Mouse (Mus musculus) ES-E14 (cell line): ENCODE data around the gene Zfp618. TPM values are rescaled to one million over a fixed set of nuclear protein-coding genes. Genes with fewer than 3 reads are reported as not detected.

ENCODE experiments used
- DNase-seq: peaks from one replicate; pipeline ENCODE4 v3.0.0-alpha.2; 2013; ENCODE audit warnings: low read depth, low spot score
- H3K27ac ChIP-seq: 2 replicates; pipeline ENCODE4 v1.5.1; 2012; ENCODE audit warnings: low read depth, mild to moderate bottlenecking, low read length, moderate library complexity, mixed read lengths; ENCODE audit not compliant: poor library complexity, insufficient read depth, severe bottlenecking
- H3K36me3 ChIP-seq: 2 replicates; pipeline ENCODE4 v1.6.1; 2012; ENCODE audit warnings: mild to moderate bottlenecking, low read length, moderate library complexity, mixed read lengths; ENCODE audit not compliant: control insufficient read depth, poor library complexity, insufficient read depth, severe bottlenecking
- H3K4me1 ChIP-seq, 2 experiments: fragments of 150-350 bp in 1 of 2; sonication (generic) in 1 of 2; 2 replicates each; pipeline ENCODE4 v1.6.1; 2012; ENCODE audit warnings: low read length in 2 of 2, mild to moderate bottlenecking in 1 of 2, mixed read lengths in 1 of 2; ENCODE audit not compliant: control insufficient read depth in 2 of 2, insufficient read depth in 2 of 2, poor library complexity in 1 of 2
- H3K4me3 ChIP-seq, 2 experiments: fragments of 150-350 bp in 1 of 2; sonication (generic) in 1 of 2; 2 replicates each; pipeline ENCODE4 v1.5.1; 2012; ENCODE audit warnings: low read length in 2 of 2, low read depth in 1 of 2, mild to moderate bottlenecking in 1 of 2, mixed read lengths in 1 of 2; ENCODE audit not compliant: insufficient read depth in 1 of 2, poor library complexity in 1 of 2, severe bottlenecking in 1 of 2
- H3K9ac ChIP-seq: 2 replicates; pipeline ENCODE4 v1.6.1; 2012; ENCODE audit warnings: low read depth, mild to moderate bottlenecking, low read length, mixed read lengths; ENCODE audit not compliant: poor library complexity, insufficient read depth, severe bottlenecking
- H3K9me3 ChIP-seq: fragments of 150-350 bp; sonication (generic); 2 replicates; pipeline ENCODE4 v1.6.1; 2012; ENCODE audit warnings: low read depth, mild to moderate bottlenecking, low read length; ENCODE audit not compliant: control insufficient read depth, insufficient read depth
- CHD2 ChIP-seq: IDR thresholded peaks from 2 replicates; pipeline ENCODE4 v1.6.1; 2014; ENCODE audit warnings: mild to moderate bottlenecking, low read depth, low read length, inconsistent platforms
- HCFC1 ChIP-seq: IDR thresholded peaks from 2 replicates; pipeline ENCODE4 v1.6.1; 2012; ENCODE audit warnings: low read length, inconsistent platforms, borderline replicate concordance; ENCODE audit not compliant: insufficient read depth
- MAFK ChIP-seq: IDR thresholded peaks from 2 replicates; pipeline ENCODE4 v1.6.1; 2014; ENCODE audit warnings: mild to moderate bottlenecking, low read depth, low read length, inconsistent platforms; ENCODE audit not compliant: insufficient read depth
- ZC3H11A ChIP-seq: IDR thresholded peaks from 2 replicates; pipeline ENCODE4 v1.6.1; 2012; ENCODE audit warnings: low read depth, mild to moderate bottlenecking, inconsistent platforms, low read length, borderline replicate concordance
- ZNF384 ChIP-seq: IDR thresholded peaks from 2 replicates; pipeline ENCODE4 v1.6.1; 2012; ENCODE audit warnings: low read depth, low read length, inconsistent platforms
- in situ Hi-C, 2 experiments: fragments of 600-800 bp; cut with MboI; formaldehyde crosslinking; loops; one replicate each; pipeline ENCODE4 v1.15.1; 2025; ENCODE audit warnings: low sequenced_read_pairs in 2 of 2, inconsistent platforms in 1 of 2; ENCODE audit not compliant: unreplicated experiment in 2 of 2
- total RNA-seq: library from RNA; depleted of rRNA; stranded (reverse); fragments of 300-350 nt; gene quantifications from 2 replicates; pipeline ENCODE4 v1.2.3, GENCODE M21; 2012

The Zfp618 gene
- total RNA-seq, 1 experiment: 3.3 TPM

DNA sequence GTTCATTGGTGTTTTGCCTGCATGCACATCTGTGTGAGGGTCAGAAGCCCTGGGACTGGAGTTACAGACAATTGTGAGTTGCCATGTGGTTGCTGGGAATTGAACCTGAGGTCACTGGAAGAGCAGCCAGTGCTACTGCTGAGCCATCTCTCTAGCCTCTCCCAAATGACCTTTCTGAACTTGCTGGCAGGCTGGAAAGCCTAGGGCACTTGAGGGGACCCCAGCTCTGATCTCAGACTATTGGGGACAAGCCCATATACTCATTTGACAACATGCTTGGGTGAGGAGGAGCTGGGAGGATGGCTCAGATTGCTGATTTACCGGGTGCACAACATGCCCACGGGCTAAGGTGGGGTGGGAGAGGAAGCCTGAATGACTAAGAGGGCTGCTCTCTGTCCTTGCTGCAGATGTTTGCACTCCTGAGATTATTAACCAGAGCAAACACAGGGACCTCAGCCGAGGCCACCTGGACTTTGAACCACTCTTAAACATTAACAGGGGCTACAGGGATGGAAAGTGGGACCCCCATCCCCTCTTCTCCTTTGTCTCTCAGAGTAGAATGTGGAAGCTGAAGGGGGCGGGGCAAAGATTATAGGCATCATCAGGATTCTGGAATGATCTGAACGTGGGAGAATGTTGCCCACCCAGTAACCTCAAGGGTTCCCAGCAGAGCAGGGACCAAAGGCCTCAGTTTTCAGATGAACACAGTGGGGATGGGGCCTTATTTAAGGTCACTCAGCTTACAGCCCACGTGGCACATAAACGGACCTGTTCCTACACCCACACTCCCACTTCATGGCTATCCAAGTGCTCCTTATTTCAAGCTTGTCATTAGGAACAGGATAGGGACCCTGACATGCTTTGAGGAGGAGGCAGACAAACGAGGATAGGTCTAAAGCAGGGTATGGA, 191.6 kb downstream of the Zfp618 start:
- DNase-seq: no peak
- in situ Hi-C loops: loop anchor here in 1 of 2 experiments (5.0 kb wide), 1 partner anchor 160 kb away; no protein-coding TSS in a partner anchor
- H3K36me3 ChIP-seq: no peaks in the 10 kb centered on the region

DNA sequence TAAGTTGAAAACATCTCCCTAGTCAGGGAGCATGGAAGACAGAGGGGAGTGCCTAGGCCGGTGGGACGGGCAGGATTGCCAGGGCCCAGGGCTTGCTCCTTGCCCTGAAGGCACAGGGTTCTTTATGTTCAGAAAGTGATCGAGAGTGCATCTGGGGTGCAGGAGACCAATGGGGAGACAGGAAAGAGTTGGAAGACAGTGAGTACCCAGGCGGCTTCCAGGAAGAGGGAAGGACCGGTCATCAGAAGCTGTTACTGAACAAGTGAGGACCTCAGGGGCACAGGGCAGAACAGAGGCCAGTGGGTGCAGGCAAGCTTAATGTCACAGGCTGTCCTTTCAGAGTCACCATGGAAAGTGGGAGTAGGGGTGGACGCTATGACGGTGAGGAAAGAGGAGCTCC, 192.8 kb downstream of the Zfp618 start:
- DNase-seq: no peak
- Histone ChIP-seq H3K36me3 (no peaks in the 10 kb centered on the region), H3K4me1 (no peaks in the 10 kb centered on the region), H3K9ac (no peak overlapping the region), H3K4me3 (no peak overlapping the region), H3K9me3 (no peaks in the 10 kb centered on the region), H3K27ac (no peak overlapping the region)
- TF ChIP-seq ZC3H11A: no peak
- TF ChIP-seq CHD2: no peak
- TF ChIP-seq ZNF384: no peak
- TF ChIP-seq MAFK: no peak
- no peak for TF ChIP-seq HCFC1
- in situ Hi-C loops: loop anchor here in 1 of 2 experiments (5.0 kb wide), 1 partner anchor 159 kb away; no protein-coding TSS in a partner anchor

More for the DNA sequence above, 191.6 kb downstream of the Zfp618 start:
- Histone ChIP-seq H3K27ac (no peak overlapping the region), H3K4me1 (no peaks in the 10 kb centered on the region), H3K9ac (no peak overlapping the region), H3K4me3 (no peak overlapping the region), H3K9me3 (no peaks in the 10 kb centered on the region)
- TF ChIP-seq HCFC1 (no peak), ZNF384 (no peak), MAFK (no peak), ZC3H11A (no peak), CHD2 (no peak)

DNA sequence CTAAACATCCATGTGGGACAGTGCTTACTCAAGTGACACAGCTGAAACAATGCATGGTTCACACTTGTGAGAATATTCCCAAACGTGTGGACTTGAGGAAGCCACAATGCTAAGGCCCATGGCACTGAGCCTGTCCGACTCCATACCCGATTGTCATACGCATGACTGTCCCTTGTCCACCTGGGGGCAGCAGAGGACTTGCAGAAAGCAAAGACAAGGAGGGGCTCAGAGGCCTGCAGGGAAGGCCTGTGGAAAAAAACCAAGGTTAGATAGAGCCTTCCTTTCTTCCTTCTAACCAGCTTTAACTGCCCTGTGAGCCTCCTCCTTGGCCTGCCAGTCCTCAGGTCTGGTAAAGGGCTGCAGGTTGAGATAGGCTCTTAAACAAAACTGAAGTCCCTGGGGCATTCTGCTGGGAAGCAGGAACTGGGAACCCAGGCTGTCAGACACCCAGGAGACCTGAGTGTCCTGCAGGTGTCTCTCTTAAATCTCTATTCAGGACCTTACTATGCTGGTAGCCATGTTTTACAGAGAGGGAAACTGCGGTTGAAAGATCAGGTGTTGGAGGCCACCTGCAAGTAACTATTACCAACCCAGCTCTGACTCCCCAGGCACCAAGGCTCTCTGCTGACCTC, 193.7 kb downstream of the Zfp618 start:
- Histone ChIP-seq H3K9ac (no peak overlapping the region), H3K36me3 (no peaks in the 10 kb centered on the region), H3K9me3 (no peaks in the 10 kb centered on the region), H3K4me3 (no peak overlapping the region), H3K27ac (no peak overlapping the region), H3K4me1 (no peaks in the 10 kb centered on the region)
- DNase-seq: peak; percentile 61
- peak; percentile 69; the same call in 1 of the 2 replicates for TF ChIP-seq ZC3H11A
- no peak for TF ChIP-seq MAFK
- in situ Hi-C loops: loop anchor here in 1 of 2 experiments (5.0 kb wide), 1 partner anchor 158 kb away; no protein-coding TSS in a partner anchor

DNA sequence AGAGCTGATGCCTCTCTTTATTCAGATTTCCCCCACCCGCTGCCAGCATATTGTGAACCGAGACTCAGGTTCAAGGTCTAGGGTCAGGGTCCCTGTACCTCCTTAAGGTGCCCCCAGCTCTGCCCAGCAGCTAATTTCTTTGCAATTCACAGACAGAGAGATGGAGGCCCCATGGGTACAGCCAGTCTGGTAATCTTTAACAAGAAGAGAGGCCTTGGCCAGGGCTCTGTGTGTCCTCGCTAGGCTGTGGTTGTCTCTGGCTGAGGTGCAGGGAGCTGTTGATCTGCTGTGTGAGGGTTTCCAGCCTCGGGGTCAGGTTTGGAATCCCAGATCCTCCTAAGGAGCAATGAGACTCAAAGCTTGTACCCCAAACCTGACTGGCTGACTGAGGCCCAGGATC, 200.3 kb downstream of the Zfp618 start:
- Histone ChIP-seq H3K9me3 (no peaks in the 10 kb centered on the region), H3K36me3 (no peaks in the 10 kb centered on the region), H3K27ac (no peak overlapping the region), H3K4me3 (no peak overlapping the region), H3K9ac (no peak overlapping the region), H3K4me1 (no peaks in the 10 kb centered on the region)
- TF ChIP-seq ZNF384 (no peak), HCFC1 (no peak), MAFK (no peak), CHD2 (no peak), ZC3H11A (no peak)
- in situ Hi-C loops: loop anchor here in 1 of 2 experiments (10.0 kb wide), 1 partner anchor 149 kb away; no protein-coding TSS in a partner anchor
- DNase-seq: no peak
